Mouse (Mus musculus) forebrain, embryonic 14.5 days (tissue): Measurements from ENCODE around the gene Rgl3. TPM values are rescaled to one million over a fixed set of nuclear protein-coding genes. Genes with fewer than 3 reads are reported as not detected.

Experiments used
- ATAC-seq: fragments of 200-750 bp; cut with Nextera tagmentation; 2 replicates; pipeline ENCODE4 v1.8.0; 2017; ENCODE audit warnings: mild to moderate bottlenecking, moderate library complexity
- DNase-seq: peaks from one replicate; pipeline ENCODE4 v3.0.0-alpha.2; 2015; ENCODE audit warnings: low spot score
- H3K27ac ChIP-seq: fragments of 300-500 bp; sonication (generic); 2 replicates; pipeline ENCODE4 v1.5.1; 2014; ENCODE audit warnings: low read depth, mild to moderate bottlenecking, control low read depth, low read length, moderate library complexity
- H3K27me3 ChIP-seq: fragments of 300-500 bp; sonication (generic); replicated peaks from 2 replicates; pipeline ENCODE4 v1.6.1; 2014; ENCODE audit warnings: low read length, control low read depth, mixed read lengths; ENCODE audit not compliant: control insufficient read depth, insufficient read depth
- H3K36me3 ChIP-seq: fragments of 300-500 bp; sonication (generic); 2 replicates; pipeline ENCODE4 v1.6.1; 2014; ENCODE audit warnings: low read length, control low read depth; ENCODE audit not compliant: control insufficient read depth, insufficient read depth
- H3K4me1 ChIP-seq: fragments of 300-500 bp; sonication (generic); 2 replicates; pipeline ENCODE4 v1.6.1; 2014; ENCODE audit warnings: antibody characterized with exemption, low read length, control low read depth; ENCODE audit not compliant: control insufficient read depth, insufficient read depth
- H3K4me2 ChIP-seq: fragments of 300-500 bp; sonication (generic); 2 replicates; pipeline ENCODE4 v1.6.1; 2014; ENCODE audit warnings: mild to moderate bottlenecking, control low read depth, low read length
- H3K4me3 ChIP-seq: fragments of 300-500 bp; sonication (generic); 2 replicates; pipeline ENCODE4 v1.5.1; 2014; ENCODE audit warnings: low read depth, low read length, control low read depth
- H3K9ac ChIP-seq: fragments of 300-500 bp; sonication (generic); 2 replicates; pipeline ENCODE4 v1.6.1; 2014; ENCODE audit warnings: mild to moderate bottlenecking, low read length, control low read depth, moderate library complexity
- H3K9me3 ChIP-seq: fragments of 300-500 bp; sonication (generic); replicated peaks from 2 replicates; pipeline ENCODE4 v1.6.1; 2016; ENCODE audit warnings: low read length, control low read depth, mixed read lengths; ENCODE audit not compliant: control insufficient read depth
- WGBS: fragments of 180-500 bp; shearing (Covaris S2); extraction: QIAGEN DNeasy Blood & Tissue Kit; methylation state at CpG from one replicate; pipeline ENCODE4 v1.1.7; 2014; 5-methylcytosine and 5-hydroxymethylcytosine counted together
- polyA plus RNA-seq: library from polyadenylated mRNA; unstranded; fragments of >200 nt; fragmentation: Nextera tagmentation; extraction: Ambion mirVana; gene quantifications from 2 replicates; pipeline ENCODE4 v1.2.1, GENCODE M21; 2014

The Rgl3 gene
- polyA plus RNA-seq, 1 experiment from 2014 or later, result 1.3 TPM

DNA sequence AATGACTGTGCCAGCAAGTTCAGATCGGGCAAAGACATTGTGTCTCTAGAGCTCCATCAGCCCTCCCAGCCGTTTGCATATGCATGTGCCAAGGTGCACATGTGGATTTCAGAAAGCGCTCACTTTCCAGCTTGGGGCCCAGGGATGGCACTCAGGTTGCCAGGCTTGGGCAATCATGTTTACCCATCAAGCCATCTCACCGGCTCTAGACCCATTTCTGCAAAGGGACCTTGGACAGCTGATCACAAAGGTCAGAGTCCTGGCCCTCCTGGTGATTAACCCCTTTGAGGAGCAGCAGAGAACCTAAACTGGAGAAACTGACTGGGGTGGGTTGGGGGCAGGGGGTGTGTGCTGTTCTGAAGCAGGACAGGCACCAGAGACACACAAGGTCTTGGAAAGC lies 3.0 kb upstream of the Rgl3 start:
- Histone ChIP-seq H3K4me1 (peaks cover 11% of the 10 kb centered on the region), H3K4me2 (no peak overlapping the region), H3K4me3 (no peak overlapping the region), H3K27me3 (peaks cover 45% of the 10 kb centered on the region), H3K36me3 (no peaks in the 10 kb centered on the region), H3K27ac (no peak overlapping the region), H3K9me3 (no peaks in the 10 kb centered on the region), H3K9ac (no peak overlapping the region)
- WGBS, result 84% methylated on average over 4 of the region's 4 CpGs
- no peak for DNase-seq
- ATAC-seq, result no peak

DNA sequence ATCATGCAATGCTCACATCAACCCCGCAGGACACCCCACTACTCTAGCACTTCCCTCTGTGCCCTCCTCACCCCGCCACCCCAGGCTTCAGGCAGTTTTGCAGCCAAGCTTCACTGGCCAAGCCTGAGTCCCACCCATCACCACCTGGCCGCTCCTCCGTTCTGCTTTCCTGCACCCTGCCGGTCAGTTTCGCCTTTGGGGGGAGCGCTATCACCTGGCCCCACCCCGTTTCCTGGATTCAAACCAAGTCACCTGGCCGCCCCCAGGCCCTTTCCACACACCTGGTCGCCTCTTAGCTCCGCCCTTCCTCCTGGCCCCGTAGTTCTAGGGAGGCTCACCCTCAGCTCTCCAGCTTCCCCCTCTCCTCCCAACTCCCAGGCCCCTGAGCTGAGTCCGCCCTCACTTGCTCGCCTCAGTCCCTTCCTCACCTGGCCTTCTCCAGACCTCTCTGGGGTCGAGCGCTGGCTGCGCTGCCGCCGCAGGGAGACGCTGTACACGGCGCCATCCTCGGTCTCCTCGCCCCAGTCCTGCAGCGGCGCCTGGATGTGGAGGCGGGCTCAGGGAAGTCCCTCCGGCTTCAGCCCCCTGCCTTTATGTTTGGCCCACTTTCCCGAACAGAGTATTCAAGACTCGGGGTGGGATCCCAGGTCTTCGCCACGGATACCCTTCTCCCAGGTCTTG lies 685 bp downstream of the Rgl3 start:
- Histone ChIP-seq H3K36me3 (no peaks in the 10 kb centered on the region), H3K9me3 (no peaks in the 10 kb centered on the region), H3K27me3 (peaks cover 53% of the 10 kb centered on the region), H3K9ac (peak overlapping the region; percentile 46), H3K4me2 (peak overlapping the region; percentile 47), H3K4me1 (peaks cover 11% of the 10 kb centered on the region), H3K4me3 (peak overlapping the region; percentile 24), H3K27ac (no peak overlapping the region)
- under 1% methylated on average over 32 of the region's 32 CpGs for WGBS
- ATAC-seq, result peak; percentile 37; the same call in 1 of the 2 replicates
- DNase-seq, result no peak

- 8% methylated on average over 36 of the region's 36 CpGs for WGBS
- Histone ChIP-seq H3K36me3 (no peaks in the 10 kb centered on the region), H3K9me3 (no peaks in the 10 kb centered on the region), H3K9ac (no peak overlapping the region), H3K27me3 (peaks cover 53% of the 10 kb centered on the region), H3K4me2 (peak overlapping the region; percentile 47), H3K27ac (no peak overlapping the region), H3K4me3 (0 out of 2 replicates have a peak overlapping the region, but pooled peaks have one; percentile 24), H3K4me1 (peaks cover 11% of the 10 kb centered on the region)
- DNase-seq (no peak), ATAC-seq (no peak)
Measured at GRCm38 (mm10) chr9:21987592-21988342, 1.5 kb downstream of the Rgl3 start.

DNA sequence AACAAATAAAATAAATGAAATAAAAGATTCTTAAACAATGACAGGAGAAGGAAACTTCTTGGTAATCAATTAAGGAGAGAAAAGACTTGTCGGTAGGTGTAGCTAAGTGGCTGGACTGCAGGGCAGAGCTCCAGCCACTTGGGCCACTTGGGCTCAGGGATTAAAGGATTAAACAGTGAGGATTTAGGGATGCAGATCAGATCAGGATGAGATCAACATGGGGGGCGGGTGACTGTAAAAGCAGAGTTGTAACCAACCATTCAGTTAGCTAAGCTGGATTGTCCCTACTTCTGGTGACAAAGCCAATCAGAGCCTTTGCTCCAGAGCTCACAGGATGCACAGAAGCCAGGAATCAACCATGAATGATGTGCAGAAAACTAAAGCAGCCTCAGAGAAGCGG lies 5.3 kb downstream of the Rgl3 start:
- Histone ChIP-seq H3K36me3 (no peaks in the 10 kb centered on the region), H3K27ac (no peak overlapping the region), H3K4me1 (peaks cover 7% of the 10 kb centered on the region), H3K4me2 (no peak overlapping the region), H3K4me3 (no peak overlapping the region), H3K9ac (no peak overlapping the region), H3K9me3 (no peaks in the 10 kb centered on the region), H3K27me3 (peaks cover 25% of the 10 kb centered on the region)
- 6% methylated on average over 3 of the region's 3 CpGs for WGBS
- ATAC-seq (no peak), DNase-seq (no peak)

- H3K27ac ChIP-seq, result no peak overlapping the region
- no peaks in the 10 kb centered on the region for H3K36me3 ChIP-seq
- ATAC-seq (no peak), DNase-seq (no peak)
- no peaks in the 10 kb centered on the region for H3K9me3 ChIP-seq
- H3K4me2 ChIP-seq, result no peak overlapping the region
- no peaks in the 10 kb centered on the region for H3K4me1 ChIP-seq
- H3K9ac ChIP-seq, result no peak overlapping the region
- no peaks in the 10 kb centered on the region for H3K27me3 ChIP-seq
- H3K4me3 ChIP-seq, result no peak overlapping the region
- 91% methylated on average over 4 of the region's 4 CpGs for WGBS
Measured at GRCm38 (mm10) chr9:21978398-21979128, 10.7 kb downstream of the Rgl3 start.

- ATAC-seq (no peak), DNase-seq (no peak)
- Histone ChIP-seq H3K9ac (no peak overlapping the region), H3K4me2 (no peak overlapping the region), H3K36me3 (no peaks in the 10 kb centered on the region), H3K27ac (no peak overlapping the region), H3K4me3 (no peak overlapping the region), H3K4me1 (no peaks in the 10 kb centered on the region), H3K9me3 (no peaks in the 10 kb centered on the region), H3K27me3 (no peaks in the 10 kb centered on the region)
- 20% methylated on average over 2 of the region's 2 CpGs for WGBS
Measured at GRCm38 (mm10) chr9:21977972-21978371, 11.3 kb downstream of the Rgl3 start.

- Histone ChIP-seq H3K4me3 (no peak overlapping the region), H3K27ac (no peak overlapping the region), H3K4me1 (no peaks in the 10 kb centered on the region), H3K9me3 (no peaks in the 10 kb centered on the region), H3K9ac (no peak overlapping the region), H3K4me2 (no peak overlapping the region), H3K27me3 (no peaks in the 10 kb centered on the region), H3K36me3 (no peaks in the 10 kb centered on the region)
- 77% methylated on average over 5 of the region's 5 CpGs for WGBS
- ATAC-seq, result peak; percentile 37; the same call in 1 of the 2 replicates
- no peak for DNase-seq
Measured at GRCm38 (mm10) chr9:21977331-21977730, 11.9 kb downstream of the Rgl3 start.

- Histone ChIP-seq H3K27ac (no peak overlapping the region), H3K4me1 (no peaks in the 10 kb centered on the region)
Measured at GRCm38 (mm10) chr9:21976626-21977175, 12.5 kb downstream of the Rgl3 start.

More at GRCm38 (mm10) chr9:21976626-21977175, 12.5 kb downstream of the Rgl3 start:
- no peak overlapping the region for H3K9ac ChIP-seq
- H3K36me3 ChIP-seq, result no peaks in the 10 kb centered on the region
- H3K27me3 ChIP-seq, result no peaks in the 10 kb centered on the region
- H3K4me2 ChIP-seq, result no peak overlapping the region
- H3K4me3 ChIP-seq, result no peak overlapping the region
- ATAC-seq (no peak), DNase-seq (no peak)
- 79% methylated on average over 10 of the region's 10 CpGs for WGBS
- H3K9me3 ChIP-seq, result no peaks in the 10 kb centered on the region
